Mouse (Mus musculus): ENCODE measurements around the gene Lrrc10b.

- TF ChIP-seq POLR2AphosphoS5 (IDR thresholded peaks at IDR 0.05; ENCODE audit: insufficient replicate concordance, low read depth, low read length): no peak
- TF ChIP-seq CTCF (IDR thresholded peaks at IDR 0.05; ENCODE audit: low read depth, low read length): no peak
- TF ChIP-seq TAL1 (conservative IDR thresholded peaks at IDR 0.05; ENCODE audit: low read depth, low read length): no peak
- no peak for TF ChIP-seq GATA1 (IDR thresholded peaks at IDR 0.05; ENCODE audit: borderline replicate concordance, low read length)
These were observed 22.3 kb upstream of the Lrrc10b start for GRCm38 (mm10) chr19:10479541-10479940.

Data from G1E (cell line).